Mouse (Mus musculus): ENCODE results near the gene Hist4h4.
"Not testable (repeated sequence)": the region's sequence is repeated elsewhere in the genome, so short reads cannot be mapped to it uniquely, and the experiment has no call there.

Hist4h4 gene

DNA sequence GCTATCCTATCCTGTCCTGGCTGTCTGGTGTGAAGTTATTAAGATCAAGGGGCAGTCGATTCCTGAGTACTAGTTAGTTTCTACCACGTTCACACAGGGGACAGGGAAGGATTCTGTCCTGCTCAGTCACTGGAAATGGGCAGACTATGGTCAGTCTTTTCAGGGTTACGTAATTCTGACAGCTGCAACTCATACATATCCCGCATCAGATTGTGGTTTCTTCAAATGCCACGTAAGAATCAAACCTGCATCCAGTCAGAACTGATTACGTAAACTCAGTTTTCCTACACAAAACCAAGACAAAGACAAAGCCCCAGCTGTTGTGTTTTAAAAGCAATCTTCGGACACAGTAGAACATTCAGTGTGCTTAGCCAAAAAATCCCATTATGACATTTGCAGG, 11.2 kb upstream of the Hist4h4 start:
- no peak for DNase-seq (ENCODE audit: low read depth, low spot score)

DNA sequence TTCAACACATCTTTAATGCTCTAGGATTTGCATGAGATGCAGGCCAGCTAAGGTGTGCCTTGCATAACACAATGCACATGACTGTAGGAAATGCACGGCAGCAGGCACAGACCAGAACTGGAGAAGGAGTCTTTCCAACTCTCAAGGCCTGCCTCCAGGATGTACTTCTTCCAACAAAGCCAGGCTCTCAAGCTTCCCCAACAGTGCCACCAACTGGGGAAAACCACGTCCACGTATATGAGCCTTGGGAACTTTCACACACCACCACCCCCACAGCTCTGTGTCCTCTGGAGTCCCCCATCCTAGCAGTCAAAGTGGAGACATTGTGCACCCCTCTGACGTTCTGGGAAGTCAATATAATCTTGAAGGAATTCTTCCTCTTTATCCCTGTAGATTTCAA, 8.9 kb upstream of the Hist4h4 start:
- DNase-seq (ENCODE audit: low read depth, low spot score): no peak

DNA sequence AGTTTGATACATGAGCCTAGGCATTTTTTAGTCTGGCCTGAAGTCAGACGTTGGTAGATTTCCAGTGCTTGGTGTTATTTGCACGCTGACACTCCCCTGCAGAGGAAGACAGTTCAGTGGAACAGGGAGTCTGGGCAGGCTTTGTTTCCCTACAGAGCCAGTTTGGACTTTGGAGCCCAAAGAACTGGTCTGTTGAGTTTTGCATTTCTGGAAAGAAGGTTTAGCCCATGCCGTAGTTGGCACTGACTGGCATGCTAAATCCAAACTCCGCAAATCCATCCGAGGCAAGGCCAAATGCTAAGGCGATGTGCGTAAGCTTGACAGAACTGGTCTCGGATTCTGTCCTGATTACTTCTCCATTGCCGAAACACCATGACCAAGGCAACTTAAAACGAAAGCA, 7.0 kb upstream of the Hist4h4 start:
- DNase-seq (ENCODE audit: low read depth, low spot score): no peak

DNA sequence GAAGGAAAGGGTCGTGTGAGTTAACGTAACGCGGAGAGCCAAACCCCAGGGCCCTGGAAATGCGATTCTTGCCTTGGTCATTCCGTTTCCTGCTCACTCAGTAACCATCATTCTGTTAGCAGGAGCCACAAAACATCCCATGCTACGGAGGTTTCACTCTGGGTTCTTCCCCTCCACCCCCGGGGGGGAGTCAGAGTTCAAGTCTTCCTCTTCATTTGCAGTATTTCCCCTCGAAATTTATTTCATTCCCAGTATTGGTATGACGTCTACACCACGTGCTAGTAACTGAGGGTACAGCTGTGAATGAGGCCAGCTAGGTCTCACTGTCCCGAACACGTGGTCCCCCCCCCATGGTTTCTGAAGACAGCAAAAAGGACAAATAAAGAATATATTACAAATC, 5.5 kb upstream of the Hist4h4 start:
- DNase-seq (ENCODE audit: low read depth, low spot score): no peak

DNA sequence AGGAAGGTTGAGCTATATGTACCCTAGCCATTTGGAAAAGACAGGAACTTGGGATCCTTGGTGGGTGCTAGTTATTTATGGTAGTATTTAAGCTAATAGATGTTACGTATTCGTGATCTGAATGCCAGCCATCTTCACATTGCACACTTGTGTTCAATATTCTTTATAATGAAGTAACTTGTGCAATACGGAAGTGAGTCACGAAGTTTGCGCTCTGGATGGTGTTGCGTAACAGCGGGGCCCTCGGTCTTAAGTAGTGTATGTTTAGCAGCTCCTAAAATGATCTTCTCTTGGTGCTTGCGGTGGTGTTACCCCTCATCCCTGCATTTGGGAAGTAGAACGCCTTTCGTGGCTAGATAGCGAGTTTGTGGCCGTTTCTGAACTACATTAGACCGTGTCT, 4.9 kb upstream of the Hist4h4 start:
- no peak for DNase-seq (ENCODE audit: low read depth, low spot score)

DNA sequence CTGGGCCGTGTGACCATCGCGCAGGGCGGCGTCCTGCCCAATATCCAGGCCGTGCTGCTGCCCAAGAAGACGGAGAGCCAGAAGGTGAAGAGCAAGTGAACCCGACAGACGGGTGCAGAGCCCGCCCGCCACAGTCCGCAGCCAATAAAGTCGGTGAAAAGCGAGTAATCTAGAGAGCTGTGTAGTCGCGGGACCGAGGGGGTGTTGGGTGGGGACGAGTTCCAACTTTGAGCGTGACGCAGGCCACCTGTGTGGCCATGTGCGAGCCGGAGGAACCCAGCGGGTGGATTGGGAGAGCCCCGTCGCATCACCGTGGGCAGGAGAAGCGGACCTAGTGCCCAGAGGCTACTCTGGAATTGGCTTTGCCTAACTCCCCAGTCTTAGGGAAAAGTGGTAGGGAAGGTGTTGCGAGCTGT, 4.4 kb upstream of the Hist4h4 start:
- DNase-seq (ENCODE audit: low read depth, low spot score): no peak

DNA sequence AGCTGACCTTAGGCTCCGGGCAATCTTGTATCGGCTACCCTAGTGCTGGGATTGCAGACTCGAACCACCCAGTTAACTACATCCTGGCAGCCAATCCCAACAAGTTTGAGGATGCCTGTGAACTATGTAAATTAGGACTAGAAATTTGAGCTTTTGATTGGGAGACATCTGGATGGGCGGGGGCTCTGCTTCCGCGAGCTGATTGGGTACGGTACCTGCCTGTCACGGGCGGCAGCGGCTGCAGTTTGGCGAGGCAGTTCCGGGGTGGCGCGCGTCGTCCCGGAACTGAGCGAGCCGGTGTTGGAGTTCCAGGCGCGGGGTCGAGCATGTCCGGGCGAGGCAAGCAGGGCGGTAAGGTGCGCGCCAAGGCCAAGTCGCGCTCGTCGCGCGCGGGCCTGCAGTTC, 3.8 kb upstream of the Hist4h4 start, which contains the start of gene H2afj:
TSS of gene H2afj (plus strand) at position 231 of the 404 bp plus-strand sequence.
- DNase-seq (ENCODE audit: low read depth, low spot score): peak; percentile 89

DNA sequence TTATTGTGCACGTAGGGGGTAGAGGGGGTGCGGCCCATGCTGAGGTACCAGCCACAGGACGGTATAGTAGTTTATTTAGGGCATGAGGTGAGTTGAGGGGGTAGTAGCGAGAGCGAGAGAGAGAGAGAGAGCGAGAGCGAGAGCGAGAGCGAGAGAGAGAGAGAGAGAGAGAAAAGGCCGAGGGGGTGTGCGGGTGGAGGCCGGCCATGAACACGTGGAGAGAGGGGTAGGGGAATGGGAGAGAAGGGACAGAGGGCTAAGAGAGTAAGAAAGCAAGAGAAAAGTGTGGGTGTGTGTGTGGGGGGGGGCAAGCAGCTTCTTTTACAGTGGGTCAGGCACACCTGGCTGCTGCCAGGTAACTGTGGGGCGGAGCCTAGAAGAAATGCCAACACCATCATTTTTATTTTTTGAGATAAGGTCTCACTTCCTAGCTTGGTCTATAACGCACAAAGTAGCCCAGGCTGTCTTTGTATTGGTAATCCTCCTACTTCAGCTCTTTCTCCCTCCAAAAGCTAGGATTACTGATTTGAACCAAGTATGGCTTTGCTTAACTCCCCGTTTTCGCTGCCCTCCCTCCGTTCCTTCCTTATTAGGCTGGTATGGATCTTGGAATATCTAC, 3.3 kb upstream of the Hist4h4 start:
- DNase-seq (ENCODE audit: low read depth, low spot score): no peak

DNA sequence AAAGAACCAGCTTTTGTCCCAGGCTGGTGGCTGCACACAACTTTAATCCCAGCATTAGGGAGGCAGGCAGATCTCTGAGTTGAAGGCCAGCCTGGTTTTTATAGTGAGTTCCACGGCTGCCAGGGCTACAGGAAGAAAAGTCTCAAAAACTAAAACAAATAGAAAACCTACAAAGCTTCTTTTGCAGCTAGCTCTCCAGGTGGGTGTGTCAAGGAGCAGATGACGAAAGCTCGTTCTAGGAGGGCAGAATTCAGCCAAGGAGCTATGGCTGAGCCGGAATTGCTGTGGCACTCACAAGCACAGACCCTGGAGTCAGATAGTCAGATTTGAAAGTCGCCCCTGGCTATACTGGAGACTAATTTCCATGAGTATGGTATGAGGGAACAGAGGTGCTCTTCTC, 2.6 kb upstream of the Hist4h4 start:
- DNase-seq (ENCODE audit: low read depth, low spot score): no peak

DNA sequence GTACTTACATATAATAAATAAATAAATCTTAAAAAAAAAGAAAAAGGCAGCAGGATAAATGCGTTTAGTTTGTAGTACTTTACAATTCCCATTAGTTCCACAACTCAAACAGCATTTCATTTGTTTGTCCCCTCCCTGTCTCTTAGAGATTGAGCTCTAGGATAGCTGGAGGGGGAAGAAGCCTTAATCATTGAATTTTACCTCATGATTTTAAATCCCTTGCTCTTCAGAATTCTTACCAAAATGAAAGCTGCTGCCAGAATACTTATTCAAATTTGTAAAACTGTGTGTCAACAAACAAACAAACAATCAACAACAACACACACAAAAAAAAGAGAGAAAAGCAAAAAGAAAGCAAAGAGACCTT, 1.2 kb upstream of the Hist4h4 start:
- no peak for DNase-seq (ENCODE audit: low read depth, low spot score)

DNA sequence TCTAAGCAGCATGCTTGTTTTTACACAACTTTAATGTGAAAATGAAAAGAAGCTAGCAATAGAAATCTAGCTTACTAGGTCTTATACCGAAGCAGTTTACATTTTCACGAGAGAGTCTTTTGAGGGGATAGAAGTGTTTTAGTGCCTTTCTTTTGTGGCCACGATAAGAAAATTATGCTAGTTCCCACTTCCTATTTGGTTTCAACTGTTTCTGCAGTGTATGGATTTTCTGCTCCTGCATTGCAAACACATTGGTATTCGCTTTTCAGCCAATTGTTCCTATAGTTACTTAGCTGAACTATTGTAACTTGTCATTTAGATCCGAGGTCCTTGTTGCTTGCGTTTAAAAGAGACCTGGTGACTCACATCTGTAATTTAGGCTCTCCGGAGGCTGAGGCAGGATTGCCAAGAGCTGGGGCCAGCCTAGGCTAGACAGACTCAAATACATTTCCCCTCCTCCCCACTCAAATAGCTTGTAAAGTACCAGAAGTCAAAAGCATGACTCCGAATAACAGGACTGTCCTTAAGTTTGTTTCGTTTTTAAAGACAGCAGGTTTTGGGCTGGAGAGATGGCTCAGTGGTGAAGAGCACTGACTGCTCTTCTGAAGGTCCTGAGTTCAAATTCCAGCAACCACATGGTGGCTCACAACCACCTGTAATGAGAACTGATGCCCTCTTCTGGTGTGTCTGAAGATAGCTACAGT, 642 bp upstream of the Hist4h4 start:
- no peak for DNase-seq (ENCODE audit: low read depth, low spot score)

DNA sequence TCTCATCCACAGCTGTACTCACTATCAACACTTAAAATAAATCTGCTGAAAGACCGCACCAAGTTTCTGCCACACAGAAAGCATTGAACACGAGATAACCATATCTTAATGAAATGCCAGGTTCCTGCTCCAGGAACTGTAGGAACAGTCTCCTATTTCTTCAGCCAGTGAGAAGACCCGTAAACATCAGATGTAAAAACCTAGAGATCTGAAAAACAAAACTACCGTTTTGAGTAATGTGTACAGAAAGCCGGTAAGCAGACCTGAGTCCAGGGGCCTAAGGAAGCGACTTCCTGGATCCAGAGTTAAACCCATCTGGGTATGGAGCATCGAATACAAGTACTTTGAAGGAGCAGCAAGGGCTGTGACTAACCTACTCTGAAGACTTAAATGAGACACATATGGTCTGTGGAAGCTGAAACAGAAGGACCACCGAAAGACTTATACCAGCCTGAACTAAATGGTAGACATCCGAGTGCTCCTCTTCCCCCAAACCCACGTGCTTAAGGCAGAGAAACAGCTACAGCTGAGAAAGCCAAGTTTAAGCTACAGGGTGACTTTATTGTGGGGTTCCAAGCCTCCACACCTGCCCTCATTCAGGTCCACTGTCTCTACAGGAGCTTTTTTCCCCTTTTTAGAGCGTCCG, 999 bp downstream of the Hist4h4 start:
- no peak for DNase-seq (ENCODE audit: low read depth, low spot score)

DNA sequence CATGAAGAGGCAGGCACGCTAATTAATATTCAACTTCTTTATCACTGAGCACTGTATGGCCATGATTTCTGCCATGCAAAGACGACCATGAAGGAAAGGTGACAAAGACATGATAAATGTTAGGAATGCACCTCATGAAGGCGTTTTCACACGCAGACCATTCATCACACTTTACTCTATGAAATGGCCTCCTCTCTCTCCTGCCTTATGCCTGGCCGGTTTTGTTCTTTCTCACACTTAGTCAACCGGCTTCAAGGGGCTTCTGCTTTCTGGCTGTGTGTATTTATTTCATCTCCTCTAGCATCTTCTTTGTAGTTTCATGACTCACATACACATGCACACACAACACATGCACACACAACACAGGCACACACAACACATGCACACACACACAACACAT, 2.9 kb downstream of the Hist4h4 start:
- no peak for DNase-seq (ENCODE audit: low read depth, low spot score)

DNA sequence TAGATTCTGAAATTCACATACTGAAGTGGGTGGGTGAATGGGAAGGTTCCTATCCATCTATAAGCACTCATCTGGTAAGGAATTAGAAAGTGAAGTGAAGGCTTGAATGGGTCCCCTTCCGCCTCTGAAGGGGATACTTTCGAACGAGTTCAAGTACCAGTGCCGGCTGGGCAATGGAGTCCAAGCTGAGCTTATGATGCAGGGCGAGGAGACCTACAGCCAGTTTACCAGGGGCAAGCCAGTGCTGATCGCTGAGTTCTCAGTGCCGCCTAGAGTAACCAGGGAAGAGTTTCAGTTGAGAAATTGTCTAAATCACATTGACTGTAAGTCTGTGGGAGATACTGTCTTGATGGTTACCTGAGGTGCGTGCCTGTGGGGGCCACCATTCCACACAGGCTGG, 3.5 kb downstream of the Hist4h4 start:
- no peak for DNase-seq (ENCODE audit: low read depth, low spot score)

DNA sequence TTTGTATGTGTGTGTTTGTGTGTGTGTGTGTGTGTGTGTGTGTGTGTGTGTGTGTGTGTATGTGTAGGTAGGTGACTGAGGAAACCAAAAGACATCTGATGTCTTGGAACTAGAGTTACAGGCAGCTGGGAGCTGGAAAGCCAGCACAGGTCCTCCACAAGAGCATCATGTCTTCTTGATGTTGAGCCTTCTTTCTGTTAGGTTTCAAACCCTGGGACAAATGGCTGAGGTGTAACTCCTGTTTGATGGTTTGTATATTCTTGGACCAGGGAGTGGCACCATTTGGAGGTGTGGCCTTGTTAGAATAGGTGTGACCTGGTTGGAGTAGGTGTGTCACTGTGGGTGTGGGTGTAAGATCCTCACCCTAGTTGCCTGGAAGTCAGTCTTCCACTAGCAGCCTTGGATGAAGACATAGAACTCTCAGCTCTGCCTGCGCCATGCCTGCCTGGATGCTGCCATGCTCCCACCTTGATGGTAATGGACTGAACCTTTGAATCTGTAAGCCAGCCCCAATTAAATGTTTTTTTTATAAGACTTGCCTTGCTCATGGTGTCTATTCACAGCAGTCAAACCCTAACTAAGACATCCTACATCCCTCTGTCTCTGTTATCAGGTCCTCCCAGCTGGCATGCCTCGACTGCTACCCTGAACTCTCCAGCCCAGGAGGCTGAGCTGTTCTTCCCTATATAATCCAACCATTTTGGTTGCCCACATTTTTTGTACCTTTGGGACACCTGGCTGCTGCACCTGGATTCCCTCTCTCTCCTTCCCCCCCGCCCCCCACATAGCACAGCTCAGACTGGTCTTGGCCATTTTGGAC, 6.1 kb downstream of the Hist4h4 start:
- not testable (repeated sequence) for DNase-seq (ENCODE audit: low read depth, low spot score)

DNA sequence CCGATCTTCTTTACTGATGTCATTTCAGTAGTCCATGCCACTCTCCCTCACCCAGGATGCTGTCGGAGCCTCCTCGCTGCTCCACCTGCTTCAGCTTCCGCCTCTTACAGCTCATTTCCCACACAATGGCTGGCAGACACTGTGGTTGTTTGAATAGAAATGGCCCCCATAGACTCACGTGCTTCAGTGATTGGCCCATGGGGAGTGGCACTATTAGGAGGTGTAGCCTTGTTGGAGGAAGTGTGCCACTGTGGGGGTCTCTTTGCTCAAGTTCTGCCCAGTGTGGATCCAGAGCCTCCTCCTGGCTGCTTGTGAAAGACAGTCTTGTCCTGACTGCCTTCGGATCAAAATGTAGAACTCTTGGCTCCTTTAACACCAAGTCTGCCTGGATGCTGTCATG, 8.4 kb downstream of the Hist4h4 start:
- no peak for DNase-seq (ENCODE audit: low read depth, low spot score)

DNA sequence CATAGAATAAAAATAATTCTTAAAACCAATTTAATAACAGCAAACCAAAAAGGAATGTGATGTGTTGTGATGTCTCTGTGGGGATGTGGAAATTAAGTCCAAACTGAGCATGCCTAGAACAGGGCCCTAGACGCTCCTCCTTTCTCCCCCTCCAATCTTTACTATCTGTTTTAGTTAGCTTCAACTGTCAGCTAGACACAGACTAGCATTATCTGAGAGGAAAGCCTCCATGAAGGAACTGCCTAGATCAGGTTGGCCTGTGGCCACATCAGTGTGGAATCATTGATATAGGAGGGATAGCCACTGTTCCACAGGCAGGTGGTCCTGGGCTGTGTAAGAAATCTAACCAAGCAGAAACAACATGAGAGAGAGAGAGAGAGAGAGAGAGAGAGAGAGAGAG, 9.1 kb downstream of the Hist4h4 start:
- DNase-seq (ENCODE audit: low read depth, low spot score): no peak

DNA sequence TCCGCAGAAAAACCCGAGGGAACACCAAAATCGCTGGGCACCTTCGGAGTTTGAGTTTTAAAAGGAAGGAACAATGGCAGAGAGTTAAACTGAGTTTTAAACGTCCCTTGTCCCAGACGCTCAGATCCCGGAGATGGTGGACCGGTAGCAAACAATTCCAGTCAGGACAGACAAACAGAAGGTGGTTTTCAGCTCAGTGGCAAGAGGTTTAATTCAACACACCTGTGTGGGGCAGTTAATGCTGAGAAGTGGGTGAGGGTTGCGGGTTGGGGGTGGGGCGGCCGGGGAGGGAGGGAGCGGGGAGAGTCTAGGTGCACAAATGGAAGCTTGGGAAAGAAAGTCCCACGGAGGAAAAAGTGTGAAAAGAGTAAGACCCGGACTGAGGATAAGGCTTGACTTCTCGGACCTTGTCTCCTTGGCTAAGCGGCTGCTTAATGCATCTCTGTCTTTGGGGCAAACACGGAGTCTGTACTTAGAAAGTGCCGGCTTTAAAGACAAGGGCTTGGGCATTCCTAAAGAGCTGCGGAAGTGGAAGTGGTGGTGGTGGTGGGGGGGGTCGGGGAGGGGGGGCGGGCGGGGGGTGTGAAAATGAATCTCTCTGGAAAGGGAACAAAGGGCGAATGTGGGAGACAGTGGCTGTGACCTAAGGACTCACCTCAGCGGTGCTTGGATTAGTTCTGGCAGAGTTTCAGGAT, 10.2 kb downstream of the Hist4h4 start:
- DNase-seq (ENCODE audit: low read depth, low spot score): no peak

DNA sequence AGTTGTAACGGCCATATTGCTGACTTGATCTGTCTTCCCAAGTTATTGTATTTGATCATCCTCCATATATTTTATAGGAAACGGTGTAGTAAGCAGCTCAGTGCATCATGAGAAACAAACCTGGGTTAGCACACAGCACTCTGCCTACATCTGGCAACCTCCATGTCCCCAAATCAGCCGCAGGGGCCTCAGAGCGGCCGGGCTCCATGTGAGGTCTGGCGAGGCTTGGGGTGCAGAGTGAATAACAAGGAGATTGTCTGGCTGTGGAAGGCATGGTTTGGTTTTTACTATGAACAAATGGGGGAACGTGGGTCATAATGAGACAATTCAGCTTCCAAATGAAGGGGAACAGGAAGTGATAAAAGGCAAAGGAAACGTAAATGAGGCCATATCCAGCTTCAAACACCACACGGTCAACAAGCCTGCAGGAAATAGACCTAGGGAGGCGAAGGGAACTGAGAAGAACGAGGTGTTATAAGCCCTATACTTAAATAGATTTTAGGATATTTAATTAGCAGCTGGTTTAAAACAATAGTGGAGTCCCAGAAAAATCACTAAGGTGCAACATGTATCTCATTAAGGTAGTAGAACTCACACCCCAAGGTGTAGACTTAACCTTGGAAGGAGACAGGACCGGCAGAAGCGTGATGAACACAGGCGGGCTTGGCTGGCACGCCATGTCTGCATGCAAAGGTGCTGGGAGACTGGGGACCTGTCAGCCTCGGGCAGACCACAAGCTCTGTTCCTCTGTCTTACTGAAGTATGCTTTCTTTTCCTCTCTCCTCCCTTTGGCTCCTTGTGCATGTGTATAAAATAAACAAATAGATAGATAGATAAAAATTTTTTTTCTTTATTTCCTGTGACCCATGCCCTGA, 11.1 kb downstream of the Hist4h4 start:
- DNase-seq (ENCODE audit: low read depth, low spot score): no peak

DNA sequence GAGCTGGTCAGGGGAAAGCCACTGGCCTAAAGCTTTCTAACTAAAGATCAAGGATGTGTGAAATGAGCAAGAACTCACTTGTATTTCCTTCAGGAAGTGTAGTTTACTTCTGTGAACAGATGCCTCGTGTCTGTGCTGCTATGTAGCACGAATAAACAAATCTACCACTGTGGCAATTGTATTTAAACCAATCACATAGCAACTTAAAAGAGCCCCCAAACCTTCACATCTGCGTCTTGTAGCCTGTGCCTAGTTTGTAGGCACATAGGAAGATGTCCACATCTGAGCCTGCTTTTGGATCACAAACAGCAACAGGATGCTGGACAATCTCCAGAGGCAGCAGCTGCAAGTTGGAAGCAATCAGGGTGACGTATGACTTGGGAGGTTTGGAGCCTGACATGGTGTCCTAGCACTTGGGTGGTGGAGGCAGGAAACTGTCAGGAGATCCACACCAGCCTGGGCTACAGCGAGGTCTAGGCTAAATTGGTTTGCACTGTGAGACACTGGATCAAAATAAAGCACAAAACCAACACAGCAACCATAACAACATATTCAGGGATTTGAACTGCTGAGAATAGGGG, 14.7 kb downstream of the Hist4h4 start:
- no peak for DNase-seq (ENCODE audit: low read depth, low spot score)

Data from retina, postnatal 7 days (tissue).